Mouse (Mus musculus) embryonic facial prominence, embryonic 15.5 days (tissue): ENCODE measurements around the gene Chst2. TPM values are rescaled to one million over a fixed set of nuclear protein-coding genes. Genes with fewer than 3 reads are reported as not detected.

Experiments
- ATAC-seq: fragments of 200-750 bp; cut with Nextera tagmentation; 2 replicates; pipeline ENCODE4 v1.8.0; 2017; ENCODE audit warnings: low read depth, moderate TSS enrichment; ENCODE audit not compliant: insufficient number of reproducible peaks, low FRiP score, low TSS enrichment
- H3K27ac ChIP-seq: fragments of 300-500 bp; sonication (generic); replicated peaks from 2 replicates; pipeline ENCODE4 v1.5.1; 2015; ENCODE audit warnings: mild to moderate bottlenecking, inconsistent platforms
- H3K27me3 ChIP-seq: fragments of 300-500 bp; sonication (generic); 2 replicates; pipeline ENCODE4 v1.6.1; 2015; ENCODE audit warnings: inconsistent platforms
- H3K36me3 ChIP-seq: fragments of 300-500 bp; sonication (generic); 2 replicates; pipeline ENCODE4 v1.6.1; 2015; ENCODE audit warnings: mild to moderate bottlenecking, inconsistent platforms
- H3K4me1 ChIP-seq: fragments of 300-500 bp; sonication (generic); 2 replicates; pipeline ENCODE4 v1.6.1; 2015; ENCODE audit warnings: inconsistent platforms
- H3K4me2 ChIP-seq: fragments of 300-500 bp; sonication (generic); replicated peaks from 2 replicates; pipeline ENCODE4 v1.6.1; 2015; ENCODE audit warnings: mild to moderate bottlenecking, inconsistent platforms
- H3K4me3 ChIP-seq: fragments of 300-500 bp; sonication (generic); replicated peaks from 2 replicates; pipeline ENCODE4 v1.5.1; 2015; ENCODE audit warnings: mild to moderate bottlenecking, inconsistent platforms
- H3K9ac ChIP-seq: fragments of 300-500 bp; sonication (generic); 2 replicates; pipeline ENCODE4 v1.6.1; 2015; ENCODE audit warnings: inconsistent platforms
- H3K9me3 ChIP-seq: fragments of 300-500 bp; sonication (generic); replicated peaks from 2 replicates; pipeline ENCODE4 v1.6.1; 2016; ENCODE audit warnings: inconsistent platforms
- WGBS: fragments of 180-500 bp; shearing (Covaris S2); methylation state at CpG from one replicate; pipeline ENCODE4 v1.1.7; 2015; 5-methylcytosine and 5-hydroxymethylcytosine counted together
- polyA plus RNA-seq: library from polyadenylated mRNA; unstranded; fragments of >200 nt; fragmentation: Nextera tagmentation; extraction: Ambion mirVana; gene quantifications from 2 replicates; pipeline ENCODE4 v1.2.1, GENCODE M21; 2015

Gene Chst2
- polyA plus RNA-seq, 1 experiment from 2014 or later: 10.3 TPM

- WGBS: 83% methylated on average over 5 of the region's 5 CpGs
Measured at GRCm38 (mm10) chr9:95353829-95354391, 52.6 kb downstream of the Chst2 start.

GRCm38 (mm10) chr9:95351968-95352367, 54.6 kb downstream of the Chst2 start:
- Histone ChIP-seq H3K27ac (no peak overlapping the region), H3K4me1 (no peaks in the 10 kb centered on the region), H3K36me3 (no peaks in the 10 kb centered on the region), H3K4me3 (no peak overlapping the region), H3K9ac (no peak overlapping the region), H3K27me3 (no peaks in the 10 kb centered on the region), H3K9me3 (no peaks in the 10 kb centered on the region), H3K4me2 (no peak overlapping the region)
- no peak for ATAC-seq
- WGBS: 73% methylated on average over 2 of the region's 2 CpGs

More at GRCm38 (mm10) chr9:95353829-95354391, 52.6 kb downstream of the Chst2 start:
- H3K27ac ChIP-seq: no peak overlapping the region
- no peaks in the 10 kb centered on the region for H3K9me3 ChIP-seq
- no peak for ATAC-seq
- H3K27me3 ChIP-seq: no peaks in the 10 kb centered on the region
- H3K36me3 ChIP-seq: no peaks in the 10 kb centered on the region
- H3K9ac ChIP-seq: no peak overlapping the region
- H3K4me2 ChIP-seq: no peak overlapping the region
- no peaks in the 10 kb centered on the region for H3K4me1 ChIP-seq
- H3K4me3 ChIP-seq: no peak overlapping the region

- no peak overlapping the region for H3K4me2 ChIP-seq
Measured at GRCm38 (mm10) chr9:95350550-95350949, 56.0 kb downstream of the Chst2 start.

More at GRCm38 (mm10) chr9:95350550-95350949, 56.0 kb downstream of the Chst2 start:
- Histone ChIP-seq H3K4me3 (no peak overlapping the region), H3K9me3 (no peaks in the 10 kb centered on the region), H3K9ac (no peak overlapping the region), H3K27me3 (no peaks in the 10 kb centered on the region), H3K36me3 (no peaks in the 10 kb centered on the region), H3K4me1 (no peaks in the 10 kb centered on the region), H3K27ac (no peak overlapping the region)
- ATAC-seq: no peak
- 67% methylated on average over 4 of the region's 4 CpGs for WGBS

Other genes starting within 250 kb of the Chst2 start
- gene U2surp, start 105.3 kb upstream of the Chst2 start, polyA plus RNA-seq: 128 and 132 TPM in 2 replicates
- 0.23 and 0.24 TPM in 2 replicates for gene Paqr9, start 152.9 kb upstream of the Chst2 start, polyA plus RNA-seq
- 8.7 and 11.8 TPM in 2 replicates for gene Pcolce2, start 230.9 kb upstream of the Chst2 start, polyA plus RNA-seq